Mouse (Mus musculus) heart, adult 2 months (tissue): Measurements from ENCODE around the gene Tuba4a. TPM values are rescaled to one million over a fixed set of nuclear protein-coding genes. Genes with fewer than 3 reads are reported as not detected.

ENCODE experiments used
- DNase-seq, 2 experiments: peaks; one replicate each; pipeline ENCODE4 v3.0.0; 2021
- H3K27ac ChIP-seq: fragments of 200-600 bp; 2 replicates; pipeline ENCODE4 v1.8.1; 2022
- H3K27me3 ChIP-seq: fragments of 200-500 bp; 2 replicates; pipeline ENCODE4 v1.6.1; 2012; ENCODE audit warnings: mild to moderate bottlenecking, low read length, inconsistent platforms, mixed read lengths; ENCODE audit not compliant: control insufficient read depth, insufficient read depth
- H3K36me3 ChIP-seq: fragments of 200-500 bp; 2 replicates; pipeline ENCODE4 v1.6.1; 2012; ENCODE audit warnings: low read length, inconsistent platforms; ENCODE audit not compliant: control insufficient read depth, insufficient read depth
- H3K4me1 ChIP-seq: fragments of 200-500 bp; 2 replicates; pipeline ENCODE4 v1.6.1; 2011; ENCODE audit warnings: low read length; ENCODE audit not compliant: control insufficient read depth, insufficient read depth
- H3K4me3 ChIP-seq: fragments of 200-600 bp; 2 replicates; pipeline ENCODE4 v1.8.1; 2022
- H3K79me2 ChIP-seq: fragments of 200-500 bp; replicated peaks from 2 replicates; pipeline ENCODE4 v1.6.1; 2012; ENCODE audit warnings: mild to moderate bottlenecking, inconsistent platforms, low read length, moderate library complexity, mixed read lengths; ENCODE audit not compliant: control insufficient read depth, insufficient read depth
- H3K9ac ChIP-seq: fragments of 200-500 bp; 2 replicates; pipeline ENCODE4 v1.6.1; 2012; ENCODE audit warnings: low read depth, mild to moderate bottlenecking, control low read depth, inconsistent platforms, low read length, mixed read lengths
- CTCF ChIP-seq: fragments of 200-600 bp; IDR thresholded peaks from 2 replicates; pipeline ENCODE4 v1.8.1; 2022; ENCODE audit warnings: antibody characterized with exemption, mild to moderate bottlenecking, moderate library complexity
- EP300 ChIP-seq: fragments of 200-500 bp; IDR thresholded peaks from 2 replicates; pipeline ENCODE4 v1.6.1; 2011; ENCODE audit warnings: low read depth, low read length, control low read depth; ENCODE audit not compliant: insufficient read depth
- POLR2A ChIP-seq: fragments of 200-500 bp; IDR thresholded peaks from 2 replicates; pipeline ENCODE4 v1.6.1; 2011; ENCODE audit warnings: mild to moderate bottlenecking, low read depth, low read length, control low read depth; ENCODE audit not compliant: insufficient read depth
- WGBS: fragments of 180-500 bp; shearing (Covaris S2); methylation state at CpG from one replicate; pipeline ENCODE4 v1.1.7; 2018; 5-methylcytosine and 5-hydroxymethylcytosine counted together
- intact Hi-C: fragments of 180-260 bp; cut with DNase I; formaldehyde crosslinking; loops from one replicate; pipeline ENCODE4 v1.15.1; 2025
- polyA plus RNA-seq: library from polyadenylated mRNA; depleted of rRNA; stranded (reverse); fragments of >200 nt; gene quantifications from 2 replicates; pipeline ENCODE4 v1.2.3, GENCODE M21; 2012
- total RNA-seq, 2 experiments: library from RNA; stranded (reverse); gene quantifications; 2 replicates each; pipeline ENCODE4 v1.2.3; 2021

Gene Tuba4a
- total and polyA plus RNA-seq, 3 experiments = 781 to 976 (median 973) TPM

GRCm38 (mm10) chr1:75191622-75192402 is 27.9 kb downstream of the Tuba4a start, which contains the start of the genes Ankzf1 and Atg9a:
TSS of gene Ankzf1 (plus strand) at chr1:75192151.
TSS of gene Atg9a (minus strand) at chr1:75192196.
- H3K27ac ChIP-seq = peak within 1 kb of the TSS; percentile 92
- peaks cover 3% of the 10 kb centered on the region; the same call in 1 of the 2 replicates for H3K79me2 ChIP-seq
- H3K36me3 ChIP-seq = peaks cover 3% of the 10 kb centered on the region
- no peaks in the 10 kb centered on the region for H3K27me3 ChIP-seq
- H3K4me1 ChIP-seq = peaks cover 5% of the 10 kb centered on the region
- H3K4me3 ChIP-seq = peak within 1 kb of the TSS; percentile 98
- WGBS = under 1% methylated on average over 56 of the region's 56 CpGs
- DNase-seq = peak; percentile 93 to 98
- intact Hi-C loops = loop anchor here (1.0 to 10.0 kb wide), 6 partner anchors 12 to 243 kb away; partner anchors contain the start of genes Abcb6, Cnppd1, Dnpep and Glb1l
- peak within 1 kb of the TSS; percentile 79 for H3K9ac ChIP-seq
- TF ChIP-seq CTCF (peak; percentile 5; the same call in 1 of the 2 replicates), EP300 (peak; percentile 68), POLR2A (peak; percentile 92)

- Histone ChIP-seq H3K36me3 (peaks cover 3% of the 10 kb centered on the region), H3K27me3 (no peaks in the 10 kb centered on the region), H3K4me3 (peak overlapping the region; percentile 98), H3K9ac (peak overlapping the region; percentile 79), H3K27ac (peak overlapping the region; percentile 92), H3K4me1 (peaks cover 5% of the 10 kb centered on the region), H3K79me2 (peaks cover 3% of the 10 kb centered on the region; the same call in 1 of the 2 replicates)
- WGBS = 37% methylated on average over 5 of the region's 5 CpGs
- no peak for DNase-seq
- TF ChIP-seq CTCF = no peak
- no peak for TF ChIP-seq EP300
- no peak for TF ChIP-seq POLR2A
- intact Hi-C loops = loop anchor here (1.0 to 10.0 kb wide), 3 partner anchors 11 to 244 kb away; partner anchors contain the start of genes Abcb6, Dnpep and Gmppa
Measured at GRCm38 (mm10) chr1:75191258-75191621, 28.4 kb downstream of the Tuba4a start.

GRCm38 (mm10) chr1:75190577-75190976 is 29.1 kb downstream of the Tuba4a start:
- intact Hi-C loops = loop anchor here (5.0 to 10.0 kb wide), 2 partner anchors 127 to 244 kb away; partner anchors contain the start of genes Dnpep and Gmppa
- no peak for DNase-seq
- H3K4me3 ChIP-seq = no peak overlapping the region; the same call in 1 of the 2 replicates
- H3K4me1 ChIP-seq = peaks cover 5% of the 10 kb centered on the region
- 29% methylated on average over 2 of the region's 2 CpGs for WGBS
- no peaks in the 10 kb centered on the region for H3K27me3 ChIP-seq
- H3K36me3 ChIP-seq = peaks cover 3% of the 10 kb centered on the region
- peaks cover 3% of the 10 kb centered on the region; the same call in 1 of the 2 replicates for H3K79me2 ChIP-seq
- H3K9ac ChIP-seq = no peak overlapping the region
- no peak for TF ChIP-seq CTCF
- TF ChIP-seq EP300 = no peak
- TF ChIP-seq POLR2A = no peak
- no peak overlapping the region for H3K27ac ChIP-seq

- Histone ChIP-seq H3K27me3 (no peaks in the 10 kb centered on the region), H3K9ac (no peak overlapping the region), H3K36me3 (no peaks in the 10 kb centered on the region; the same call in 1 of the 2 replicates), H3K4me3 (no peak overlapping the region), H3K4me1 (peaks cover 4% of the 10 kb centered on the region), H3K27ac (no peak overlapping the region), H3K79me2 (peaks cover 3% of the 10 kb centered on the region; the same call in 1 of the 2 replicates)
- intact Hi-C loops = no loop called here
- DNase-seq = no peak
- WGBS = 93% methylated on average over 2 of the region's 2 CpGs
- TF ChIP-seq POLR2A (no peak), EP300 (no peak), CTCF (no peak)
Measured at GRCm38 (mm10) chr1:75187914-75188483, 31.7 kb downstream of the Tuba4a start.

GRCm38 (mm10) chr1:75187126-75187525 is 32.5 kb downstream of the Tuba4a start:
- no peak overlapping the region for H3K4me3 ChIP-seq
- peaks cover 3% of the 10 kb centered on the region; the same call in 1 of the 2 replicates for H3K79me2 ChIP-seq
- H3K27me3 ChIP-seq = no peaks in the 10 kb centered on the region
- peaks cover 4% of the 10 kb centered on the region for H3K4me1 ChIP-seq
- no peak overlapping the region for H3K9ac ChIP-seq
- H3K27ac ChIP-seq = no peak overlapping the region
- H3K36me3 ChIP-seq = no peaks in the 10 kb centered on the region; the same call in 1 of the 2 replicates
- TF ChIP-seq POLR2A (no peak), CTCF (no peak), EP300 (no peak)
- no peak for DNase-seq
- intact Hi-C loops = no loop called here

- peaks cover 1% of the 10 kb centered on the region; the same call in 1 of the 2 replicates for H3K79me2 ChIP-seq
- no peaks in the 10 kb centered on the region for H3K4me1 ChIP-seq
- intact Hi-C loops = no loop called here
- no peak for TF ChIP-seq POLR2A
- TF ChIP-seq CTCF = no peak
- TF ChIP-seq EP300 = no peak
- no peaks in the 10 kb centered on the region for H3K27me3 ChIP-seq
- no peak overlapping the region for H3K9ac ChIP-seq
- no peak overlapping the region for H3K4me3 ChIP-seq
- DNase-seq = no peak
- 92% methylated on average over 11 of the region's 11 CpGs for WGBS
- no peak overlapping the region for H3K27ac ChIP-seq
- no peaks in the 10 kb centered on the region; the same call in 1 of the 2 replicates for H3K36me3 ChIP-seq
Measured at GRCm38 (mm10) chr1:75185495-75185894, 34.2 kb downstream of the Tuba4a start.
